Mouse (Mus musculus) stomach, embryonic 15.5 days (tissue): Measurements from ENCODE around the gene Matn3. TPM values are rescaled to one million over a fixed set of nuclear protein-coding genes. Genes with fewer than 3 reads are reported as not detected.

Experiments
- ATAC-seq: fragments of 200-750 bp; cut with Nextera tagmentation; 2 replicates; pipeline ENCODE4 v1.8.0; 2017; ENCODE audit warnings: low read depth, moderate number of reproducible peaks, moderate TSS enrichment; ENCODE audit not compliant: insufficient read depth, low FRiP score
- H3K27ac ChIP-seq: fragments of 300-500 bp; sonication (generic); 2 replicates; pipeline ENCODE4 v1.5.1; 2015; ENCODE audit warnings: mild to moderate bottlenecking, inconsistent platforms
- H3K27me3 ChIP-seq: fragments of 300-500 bp; sonication (generic); replicated peaks from 2 replicates; pipeline ENCODE4 v1.6.1; 2015; ENCODE audit warnings: inconsistent platforms
- H3K36me3 ChIP-seq: fragments of 300-500 bp; sonication (generic); 2 replicates; pipeline ENCODE4 v1.6.1; 2015; ENCODE audit warnings: inconsistent platforms
- H3K4me1 ChIP-seq: fragments of 300-500 bp; sonication (generic); 2 replicates; pipeline ENCODE4 v1.6.1; 2015; ENCODE audit warnings: inconsistent platforms
- H3K4me2 ChIP-seq: fragments of 300-500 bp; sonication (generic); 2 replicates; pipeline ENCODE4 v1.6.1; 2015; ENCODE audit warnings: mild to moderate bottlenecking, inconsistent platforms
- H3K4me3 ChIP-seq: fragments of 300-500 bp; sonication (generic); replicated peaks from 2 replicates; pipeline ENCODE4 v1.5.1; 2015; ENCODE audit warnings: inconsistent platforms
- H3K9ac ChIP-seq: fragments of 300-500 bp; sonication (generic); 2 replicates; pipeline ENCODE4 v1.6.1; 2015; ENCODE audit warnings: inconsistent platforms
- H3K9me3 ChIP-seq: fragments of 300-500 bp; sonication (generic); 2 replicates; pipeline ENCODE4 v1.6.1; 2016; ENCODE audit warnings: inconsistent platforms
- WGBS: fragments of 180-500 bp; shearing (Covaris S2); methylation state at CpG from one replicate; pipeline ENCODE4 v1.1.7; 2015; 5-methylcytosine and 5-hydroxymethylcytosine counted together
- polyA plus RNA-seq: library from polyadenylated mRNA; unstranded; fragments of >200 nt; fragmentation: Nextera tagmentation; extraction: Ambion mirVana; gene quantifications from 2 replicates; pipeline ENCODE4 v1.2.1, GENCODE M21; 2015

Gene Matn3
- polyA plus RNA-seq, 1 experiment from 2014 or later: 0.17 TPM

- Histone ChIP-seq H3K27ac (no peak overlapping the region), H3K4me3 (no peak overlapping the region), H3K9me3 (no peaks in the 10 kb centered on the region), H3K36me3 (peaks cover 29% of the 10 kb centered on the region), H3K4me2 (no peak overlapping the region), H3K4me1 (no peaks in the 10 kb centered on the region), H3K9ac (no peak overlapping the region), H3K27me3 (no peaks in the 10 kb centered on the region)
- WGBS: 64% methylated on average over 12 of the region's 12 CpGs
- ATAC-seq: no peak
Observed at GRCm38 (mm10) chr12:8940011-8941005, 7.4 kb upstream of the Matn3 start.

- Histone ChIP-seq H3K9me3 (no peaks in the 10 kb centered on the region), H3K9ac (no peak overlapping the region), H3K4me1 (no peaks in the 10 kb centered on the region), H3K27ac (no peak overlapping the region), H3K4me2 (no peak overlapping the region), H3K27me3 (no peaks in the 10 kb centered on the region), H3K4me3 (no peak overlapping the region), H3K36me3 (peaks cover 20% of the 10 kb centered on the region)
- no peak for ATAC-seq
- WGBS: 65% methylated on average over 4 of the region's 4 CpGs
Observed at GRCm38 (mm10) chr12:8941131-8941615, 6.6 kb upstream of the Matn3 start.

GRCm38 (mm10) chr12:8941699-8942392 lies 5.9 kb upstream of the Matn3 start:
- WGBS: 58% methylated on average over 4 of the region's 4 CpGs
- no peak overlapping the region for H3K27ac ChIP-seq
- H3K4me2 ChIP-seq: no peak overlapping the region
- no peak overlapping the region for H3K9ac ChIP-seq
- H3K4me1 ChIP-seq: no peaks in the 10 kb centered on the region
- H3K4me3 ChIP-seq: no peak overlapping the region
- H3K9me3 ChIP-seq: no peaks in the 10 kb centered on the region
- no peak for ATAC-seq
- peaks cover 15% of the 10 kb centered on the region for H3K36me3 ChIP-seq
- H3K27me3 ChIP-seq: no peaks in the 10 kb centered on the region

GRCm38 (mm10) chr12:8947163-8947562 lies 566 bp upstream of the Matn3 start:
- H3K27ac ChIP-seq: no peak overlapping the region
- no peaks in the 10 kb centered on the region for H3K36me3 ChIP-seq
- 51% methylated on average over 9 of the region's 9 CpGs for WGBS
- H3K27me3 ChIP-seq: 0 out of 2 replicates have a peak, but pooled peaks cover 3% of the 10 kb centered on the region
- no peak overlapping the region for H3K9ac ChIP-seq
- no peaks in the 10 kb centered on the region for H3K9me3 ChIP-seq
- H3K4me3 ChIP-seq: peak overlapping the region; percentile 38
- peak overlapping the region; percentile 90 for H3K4me2 ChIP-seq
- peaks cover 8% of the 10 kb centered on the region for H3K4me1 ChIP-seq
- ATAC-seq: no peak

- no peak for ATAC-seq
- WGBS: 83% methylated on average over 10 of the region's 10 CpGs
- no peak overlapping the region for H3K27ac ChIP-seq
- peaks cover 1% of the 10 kb centered on the region for H3K4me1 ChIP-seq
- no peaks in the 10 kb centered on the region for H3K36me3 ChIP-seq
- H3K4me2 ChIP-seq: no peak overlapping the region
- H3K4me3 ChIP-seq: no peak overlapping the region
- no peaks in the 10 kb centered on the region for H3K9me3 ChIP-seq
- no peak overlapping the region for H3K9ac ChIP-seq
- 0 out of 2 replicates have a peak, but pooled peaks cover 3% of the 10 kb centered on the region for H3K27me3 ChIP-seq
Observed at GRCm38 (mm10) chr12:8953136-8953535, 5.4 kb downstream of the Matn3 start.

GRCm38 (mm10) chr12:8954161-8954561 lies 6.4 kb downstream of the Matn3 start:
- Histone ChIP-seq H3K9ac (no peak overlapping the region), H3K36me3 (no peaks in the 10 kb centered on the region), H3K4me3 (no peak overlapping the region), H3K27ac (no peak overlapping the region), H3K27me3 (no peaks in the 10 kb centered on the region), H3K4me1 (no peaks in the 10 kb centered on the region), H3K4me2 (no peak overlapping the region), H3K9me3 (no peaks in the 10 kb centered on the region)
- no peak for ATAC-seq
- WGBS: 53% methylated on average over 9 of the region's 9 CpGs

GRCm38 (mm10) chr12:8961607-8962316 lies 14.0 kb downstream of the Matn3 start:
- H3K9me3 ChIP-seq: no peaks in the 10 kb centered on the region
- H3K36me3 ChIP-seq: no peaks in the 10 kb centered on the region
- H3K9ac ChIP-seq: no peak overlapping the region
- H3K4me2 ChIP-seq: no peak overlapping the region
- H3K4me1 ChIP-seq: no peaks in the 10 kb centered on the region
- WGBS: 58% methylated on average over 9 of the region's 9 CpGs
- H3K27ac ChIP-seq: no peak overlapping the region
- H3K27me3 ChIP-seq: no peaks in the 10 kb centered on the region
- 0 out of 2 replicates have a peak, but pooled peaks have one; percentile 18 for ATAC-seq
- no peak overlapping the region for H3K4me3 ChIP-seq

- Histone ChIP-seq H3K4me3 (no peak overlapping the region), H3K9ac (no peak overlapping the region), H3K4me2 (no peak overlapping the region), H3K27ac (no peak overlapping the region), H3K27me3 (no peaks in the 10 kb centered on the region), H3K9me3 (no peaks in the 10 kb centered on the region), H3K36me3 (no peaks in the 10 kb centered on the region), H3K4me1 (no peaks in the 10 kb centered on the region)
- no peak for ATAC-seq
- WGBS: 12% methylated on average over 9 of the region's 9 CpGs
Observed at GRCm38 (mm10) chr12:8969828-8970227, 22.1 kb downstream of the Matn3 start.

GRCm38 (mm10) chr12:8973820-8974465 lies 26.2 kb downstream of the Matn3 start, which contains the start of gene Wdr35:
Gene Wdr35 (plus strand): TSS chr12:8973892.
- peak; percentile 80 for ATAC-seq
- no peaks in the 10 kb centered on the region for H3K9me3 ChIP-seq
- under 1% methylated on average over 45 of the region's 45 CpGs for WGBS
- H3K4me3 ChIP-seq: peak within 1 kb of the TSS; percentile 71
- H3K27me3 ChIP-seq: no peaks in the 10 kb centered on the region
- H3K27ac ChIP-seq: 0 out of 2 replicates have a peak within 1 kb of the TSS, but pooled peaks have one; percentile 54
- H3K36me3 ChIP-seq: no peaks in the 10 kb centered on the region
- H3K9ac ChIP-seq: peak within 1 kb of the TSS; percentile 37
- peak within 1 kb of the TSS; percentile 86 for H3K4me2 ChIP-seq
- H3K4me1 ChIP-seq: no peaks in the 10 kb centered on the region

GRCm38 (mm10) chr12:8975076-8975475 lies 27.3 kb downstream of the Matn3 start:
- Histone ChIP-seq H3K9me3 (no peaks in the 10 kb centered on the region), H3K9ac (no peak overlapping the region), H3K4me1 (no peaks in the 10 kb centered on the region), H3K4me3 (peak overlapping the region; percentile 71; the same call in 1 of the 2 replicates), H3K27me3 (no peaks in the 10 kb centered on the region), H3K4me2 (no peak overlapping the region), H3K27ac (no peak overlapping the region), H3K36me3 (no peaks in the 10 kb centered on the region)
- ATAC-seq: no peak
- 84% methylated on average over 3 of the region's 3 CpGs for WGBS

GRCm38 (mm10) chr12:8993231-8993630 lies 45.5 kb downstream of the Matn3 start:
- no peaks in the 10 kb centered on the region for H3K27me3 ChIP-seq
- no peak for ATAC-seq
- no peaks in the 10 kb centered on the region for H3K36me3 ChIP-seq
- H3K27ac ChIP-seq: no peak overlapping the region
- H3K9me3 ChIP-seq: no peaks in the 10 kb centered on the region
- H3K4me1 ChIP-seq: no peaks in the 10 kb centered on the region
- 75% methylated on average over 8 of the region's 8 CpGs for WGBS
- no peak overlapping the region for H3K4me2 ChIP-seq
- H3K4me3 ChIP-seq: no peak overlapping the region
- H3K9ac ChIP-seq: no peak overlapping the region
